Mouse (Mus musculus): ENCODE results near the gene Ccdc89.
A peak's percentile ranks its signal among the peaks of the same experiment; 100 is the strongest.

Ccdc89 gene

DNA sequence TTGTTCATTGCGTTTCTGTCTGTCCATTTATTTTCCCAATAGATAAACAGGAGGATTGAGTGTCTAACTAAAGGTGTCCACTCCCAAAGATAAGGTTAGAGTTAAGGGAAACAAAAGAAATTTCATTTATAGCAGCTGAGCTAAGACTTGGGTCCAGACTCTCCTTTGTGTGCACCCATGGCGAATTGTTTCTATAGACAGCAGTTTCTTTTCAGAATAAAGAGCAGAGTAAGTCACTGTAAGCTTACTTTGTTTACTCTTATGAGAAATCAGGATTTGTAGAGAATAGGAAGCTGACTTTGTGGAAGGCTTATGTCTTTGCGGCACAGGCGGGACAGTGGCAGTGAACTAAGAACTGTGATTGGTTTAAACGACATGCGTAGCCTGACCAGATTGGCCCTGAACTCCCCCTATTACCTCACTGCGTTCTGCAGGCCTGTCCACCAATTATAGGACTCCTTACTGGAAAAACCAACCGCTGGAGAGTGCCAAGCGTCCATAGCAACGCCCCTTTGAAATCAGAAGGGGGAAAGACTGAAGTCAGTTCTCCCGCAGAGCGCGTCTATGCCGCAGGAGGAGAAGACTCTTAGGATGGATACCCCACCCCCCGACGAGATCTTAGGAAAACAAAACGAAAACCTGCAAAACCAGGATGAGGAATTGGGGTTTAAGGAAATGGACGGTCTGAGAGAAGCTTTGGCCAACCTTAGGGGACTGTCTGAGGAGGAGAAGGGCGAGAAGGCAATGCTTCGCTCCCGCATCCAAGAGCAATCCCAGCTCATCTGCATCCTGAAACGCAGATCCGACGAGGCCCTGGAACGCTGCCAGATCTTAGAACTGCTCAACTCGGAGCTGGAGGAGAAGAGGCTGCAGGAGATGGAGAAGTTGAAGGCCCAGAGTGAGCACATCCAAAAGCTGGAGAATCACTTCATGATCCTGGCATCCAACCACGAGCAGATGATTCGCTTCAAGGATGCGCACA is at the start of gene Ccdc89:
Gene Ccdc89 (plus strand): TSS at position 558 of the 982 bp plus-strand sequence.
- peak; percentile 79 for DNase-seq (ENCODE audit: low spot score)

DNA sequence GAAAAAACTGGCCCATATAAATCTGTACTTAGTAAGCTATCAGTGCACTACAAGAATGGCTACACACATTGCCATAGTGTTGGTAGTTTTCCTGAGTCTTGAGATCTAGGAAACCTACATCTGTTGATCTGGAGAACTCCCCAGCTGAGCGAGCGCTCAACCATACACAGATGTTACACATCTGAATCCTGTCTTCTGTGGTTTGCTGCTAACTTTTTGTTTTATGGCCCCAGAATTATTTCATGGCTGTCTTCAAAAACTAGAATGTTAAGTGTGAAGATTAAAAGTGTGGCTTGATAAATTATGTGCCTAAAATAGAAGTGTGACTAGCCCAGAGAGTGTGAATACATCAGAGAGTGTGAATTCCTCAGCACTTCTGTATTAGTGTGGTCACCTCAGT is 42.0 kb upstream of the Ccdc89 start:
- DNase-seq (ENCODE audit: low spot score): no peak

DNA sequence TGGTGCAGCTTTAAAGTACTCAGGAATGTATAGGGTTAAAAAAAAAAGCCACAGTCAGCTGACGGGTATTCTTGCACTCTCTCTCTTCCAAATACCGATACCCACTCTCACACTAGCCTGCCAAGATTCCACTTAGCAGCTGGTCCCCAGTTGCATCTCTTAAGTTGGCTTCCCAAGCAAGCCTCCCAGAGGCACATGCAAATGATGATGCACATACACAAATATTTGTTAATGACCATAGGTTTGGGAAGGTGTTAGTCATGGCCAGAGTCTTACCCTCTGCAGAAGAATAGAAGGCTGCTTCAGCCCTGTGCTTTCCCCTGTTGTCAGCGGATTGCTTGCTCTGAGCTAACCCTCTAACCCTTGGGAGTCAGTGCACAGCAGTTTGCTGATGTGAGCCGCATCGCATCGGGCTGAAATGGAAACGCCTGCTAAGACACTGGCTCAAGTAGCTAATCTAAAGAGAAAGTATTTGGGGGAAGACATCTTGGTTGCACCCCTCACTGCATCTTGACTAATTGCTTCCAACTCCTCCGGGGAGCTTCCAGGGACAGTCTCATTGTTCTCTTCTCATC is 39.4 kb upstream of the Ccdc89 start:
- DNase-seq (ENCODE audit: low spot score): no peak

DNA sequence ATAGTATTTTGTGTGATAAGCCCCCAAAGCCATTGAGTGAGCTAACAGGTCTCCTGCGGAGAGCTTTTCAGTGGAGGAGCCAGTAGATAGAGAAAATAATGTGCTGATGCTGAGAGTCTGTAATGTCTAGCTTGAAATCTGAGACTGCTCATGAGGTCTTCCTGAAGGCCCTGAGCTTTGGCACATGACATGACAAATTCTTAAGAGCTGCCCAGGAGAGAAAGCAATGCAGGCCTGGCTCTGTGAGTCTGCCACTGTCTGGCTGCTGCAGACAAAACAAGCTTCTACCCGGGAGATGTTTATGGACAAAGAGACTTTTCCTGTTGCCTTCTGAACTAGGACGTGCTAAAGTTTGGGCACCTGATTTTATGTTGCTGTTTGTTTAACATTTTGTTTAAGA is 36.6 kb upstream of the Ccdc89 start:
- DNase-seq (ENCODE audit: low spot score): peak; percentile 53

DNA sequence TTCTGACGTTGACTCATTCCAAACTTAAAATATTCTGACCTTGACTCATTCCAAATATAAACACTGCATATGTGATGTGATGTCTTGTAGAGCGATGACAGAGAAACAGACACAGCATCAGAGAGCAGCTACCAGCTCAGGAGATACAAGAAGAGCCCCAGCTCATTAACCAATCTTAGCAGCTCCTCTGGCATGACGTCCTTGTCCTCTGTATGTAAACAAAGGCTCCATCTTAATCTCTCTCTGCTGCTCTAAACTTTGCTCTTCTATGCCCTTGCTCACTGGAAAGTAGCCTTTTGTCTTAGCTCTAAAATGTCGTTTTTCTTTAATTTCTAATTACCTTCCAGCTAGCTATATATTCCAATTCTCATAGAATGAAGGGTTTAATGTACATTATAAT is 31.3 kb upstream of the Ccdc89 start:
- DNase-seq (ENCODE audit: low spot score): no peak

DNA sequence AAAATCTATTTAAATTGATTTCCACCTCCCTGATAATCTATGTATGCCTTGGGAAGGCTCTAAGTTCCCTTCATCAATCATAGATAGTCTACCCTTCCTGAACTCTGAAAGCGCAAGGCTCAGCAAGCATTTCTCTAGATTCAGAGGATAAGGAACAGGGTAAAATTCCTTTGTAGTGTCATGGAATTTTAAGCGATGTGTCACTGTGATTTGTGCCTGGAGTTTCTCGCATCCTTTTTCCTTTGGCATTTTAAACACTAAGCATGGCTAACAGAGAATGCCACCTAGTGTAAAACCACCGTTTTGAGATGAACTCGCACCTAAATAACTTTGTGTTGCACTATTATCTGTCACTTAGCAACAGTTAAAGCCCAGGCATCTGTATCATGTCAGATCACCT is 30.4 kb upstream of the Ccdc89 start:
- no peak for DNase-seq (ENCODE audit: low spot score)

DNA sequence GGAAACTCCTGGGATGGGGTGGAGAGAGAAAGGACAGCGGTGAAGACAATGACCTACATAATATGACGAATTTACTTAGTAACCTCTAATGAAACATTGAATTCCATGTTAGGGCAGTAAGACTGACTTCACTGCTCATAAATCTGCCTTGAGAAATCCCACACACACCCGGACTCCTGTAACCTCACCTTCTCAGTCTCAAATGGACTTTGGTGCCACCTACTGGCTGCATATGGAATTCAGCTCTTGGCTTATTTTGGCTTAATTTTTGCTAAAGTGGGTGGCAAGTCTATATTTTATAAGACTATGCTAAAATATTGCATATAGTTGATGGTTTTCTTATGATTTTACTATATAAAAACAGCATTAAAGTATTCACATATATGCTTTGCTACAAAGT is 16.4 kb upstream of the Ccdc89 start:
- DNase-seq (ENCODE audit: low spot score): no peak

DNA sequence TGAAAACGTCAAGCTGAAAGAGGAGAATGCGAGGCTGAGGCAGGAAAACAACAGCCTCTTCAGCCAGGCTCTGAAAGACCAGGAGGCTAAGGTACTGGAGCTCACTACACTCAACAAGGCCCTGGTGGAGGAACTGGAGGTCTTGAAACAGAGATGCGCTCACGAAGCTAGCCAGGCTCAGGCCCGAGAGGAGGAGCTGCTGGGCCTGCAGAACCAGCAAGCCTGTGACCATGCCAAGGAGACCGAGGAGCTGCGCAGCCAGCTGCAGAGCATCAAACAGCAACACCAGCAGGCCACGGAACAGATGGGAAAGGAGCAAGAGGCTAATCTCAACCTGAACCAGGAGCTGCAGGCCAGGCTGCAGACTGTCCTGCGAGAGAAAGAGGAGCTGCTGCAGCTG is 629 bp downstream of the Ccdc89 start:
- DNase-seq (ENCODE audit: low spot score): peak; percentile 6

DNA sequence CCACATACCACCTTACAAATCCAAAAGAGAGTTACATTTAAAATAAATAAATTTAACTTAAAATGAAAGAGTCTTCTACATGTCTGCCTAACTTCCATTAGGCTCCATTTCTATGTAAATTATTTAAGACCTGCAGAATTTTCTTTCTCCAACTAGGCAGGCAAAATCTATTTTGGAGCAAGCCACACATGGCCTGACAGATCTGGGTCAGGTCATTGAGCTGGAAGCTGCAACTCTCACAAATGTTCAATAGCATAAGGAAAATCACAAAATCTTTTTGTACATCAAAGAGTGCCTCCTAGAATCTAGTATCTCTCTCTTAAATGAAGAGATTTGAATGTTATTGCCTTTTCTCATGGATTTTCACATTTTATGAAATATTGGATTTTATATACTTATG is 5.8 kb downstream of the Ccdc89 start:
- DNase-seq (ENCODE audit: low spot score): no peak

DNA sequence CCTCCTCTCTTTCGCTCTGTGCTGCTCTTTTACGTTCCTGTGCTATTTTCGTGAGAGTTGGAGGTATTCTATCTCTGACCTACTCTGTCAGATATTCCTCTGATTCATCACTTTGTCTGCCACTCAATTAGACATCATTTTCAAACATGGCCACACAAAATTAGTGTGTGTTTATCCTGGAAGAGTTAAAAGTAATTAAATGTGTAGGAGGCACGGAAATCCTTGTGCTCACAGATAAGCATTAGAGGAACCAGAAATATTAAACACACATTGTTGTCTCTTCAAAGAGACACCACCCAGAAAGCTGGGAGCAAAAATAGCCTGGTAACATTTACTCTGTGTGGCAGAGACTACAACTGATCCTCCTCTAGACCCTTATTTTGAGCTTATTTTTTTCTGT is 13.7 kb downstream of the Ccdc89 start:
- no peak for DNase-seq (ENCODE audit: low spot score)

DNA sequence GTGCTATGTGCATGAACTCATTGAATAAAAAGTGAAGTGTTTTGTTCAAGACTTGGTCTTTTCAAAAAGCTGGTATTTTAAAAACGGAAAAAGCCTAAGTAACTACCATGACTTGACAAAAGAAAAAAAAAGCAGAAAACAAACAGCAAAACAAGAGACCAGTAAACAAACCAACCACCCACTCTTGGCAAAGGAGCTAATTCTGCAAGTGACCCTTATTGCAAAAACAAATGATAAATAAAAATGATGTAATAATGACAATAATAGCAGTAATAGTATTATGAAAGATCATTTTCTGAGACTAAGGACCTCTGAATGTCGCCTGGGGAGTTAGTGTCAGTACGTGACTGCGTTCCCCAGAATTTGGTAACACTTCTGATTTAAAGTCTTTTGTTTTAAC is 15.7 kb downstream of the Ccdc89 start:
- DNase-seq (ENCODE audit: low spot score): no peak

DNA sequence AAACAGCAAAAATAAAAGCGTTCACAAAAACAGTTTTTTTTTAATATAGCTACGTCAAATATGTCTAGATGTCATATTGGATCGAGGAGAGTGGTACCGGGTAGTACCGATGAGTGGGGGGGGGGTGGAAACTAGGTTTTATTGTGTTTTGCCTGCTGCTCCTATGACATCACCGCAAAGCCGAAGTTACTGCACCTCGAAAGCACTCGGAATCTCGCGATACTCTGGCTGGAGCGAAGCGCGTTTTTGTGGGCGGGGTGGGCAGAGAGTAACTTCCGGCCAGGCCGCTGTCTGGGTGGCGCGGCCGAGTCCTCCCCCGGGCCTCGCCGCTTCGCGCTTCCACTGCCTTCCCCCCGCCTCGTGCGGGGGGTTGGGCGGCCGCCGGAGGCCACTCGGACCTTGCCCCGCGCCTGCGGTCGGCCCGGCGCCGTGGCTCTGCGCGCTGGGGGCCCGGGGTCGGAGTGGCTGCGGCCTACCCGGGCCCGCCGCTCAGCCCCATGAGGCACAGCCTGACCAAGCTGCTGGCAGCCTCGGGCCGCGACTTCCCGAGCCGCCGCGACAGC is 16.2 kb downstream of the Ccdc89 start, which contains the start of gene Crebzf:
Gene Crebzf (plus strand): TSS at position 212 of the 563 bp plus-strand sequence.
- peak; percentile 96 for DNase-seq (ENCODE audit: low spot score)

DNA sequence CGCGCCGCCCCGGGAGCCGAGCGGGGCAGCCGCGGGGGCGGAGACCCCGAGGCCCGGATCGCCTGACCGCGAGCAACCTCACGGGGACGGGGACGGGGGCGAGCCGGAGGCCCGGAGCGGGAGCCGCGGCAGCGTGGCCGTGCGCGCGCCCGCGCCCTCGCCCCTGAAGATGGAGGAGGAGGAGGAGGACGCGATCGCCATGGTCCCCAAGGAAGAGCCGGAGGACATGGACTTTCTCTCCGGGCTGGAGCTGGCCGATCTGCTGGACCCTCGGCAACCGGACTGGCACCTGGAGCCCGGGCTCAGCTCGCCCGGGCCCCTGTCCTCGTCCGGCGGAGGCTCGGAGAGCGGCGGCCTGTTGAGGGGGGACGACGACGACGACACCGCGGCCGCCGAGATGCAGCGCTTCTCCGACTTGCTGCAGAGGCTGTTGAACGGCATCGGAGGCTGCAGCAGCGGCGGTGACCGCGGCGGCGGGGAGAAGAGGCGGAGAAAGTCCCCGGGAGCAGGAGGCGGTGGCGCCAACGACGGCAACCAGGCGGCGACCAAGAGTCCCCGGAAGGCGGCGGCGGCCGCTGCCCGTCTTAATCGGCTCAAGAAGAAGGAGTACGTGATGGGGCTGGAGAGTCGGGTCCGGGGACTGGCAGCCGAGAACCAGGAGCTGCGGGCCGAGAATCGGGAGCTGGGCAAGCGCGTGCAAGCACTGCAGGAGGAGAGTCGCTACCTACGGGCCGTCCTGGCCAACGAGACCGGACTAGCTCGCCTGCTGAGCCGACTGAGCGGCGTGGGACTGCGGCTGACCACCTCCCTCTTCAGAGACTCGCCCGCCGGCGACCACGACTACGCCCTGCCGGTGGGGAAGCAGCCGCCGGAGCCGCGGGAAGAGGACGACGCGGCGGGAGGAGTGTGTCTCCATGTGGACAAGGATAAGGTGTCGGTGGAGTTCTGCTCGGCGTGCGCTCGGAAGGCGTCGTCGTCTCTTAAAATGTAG is 17.0 kb downstream of the Ccdc89 start:
- DNase-seq (ENCODE audit: low spot score): peak; percentile 59

DNA sequence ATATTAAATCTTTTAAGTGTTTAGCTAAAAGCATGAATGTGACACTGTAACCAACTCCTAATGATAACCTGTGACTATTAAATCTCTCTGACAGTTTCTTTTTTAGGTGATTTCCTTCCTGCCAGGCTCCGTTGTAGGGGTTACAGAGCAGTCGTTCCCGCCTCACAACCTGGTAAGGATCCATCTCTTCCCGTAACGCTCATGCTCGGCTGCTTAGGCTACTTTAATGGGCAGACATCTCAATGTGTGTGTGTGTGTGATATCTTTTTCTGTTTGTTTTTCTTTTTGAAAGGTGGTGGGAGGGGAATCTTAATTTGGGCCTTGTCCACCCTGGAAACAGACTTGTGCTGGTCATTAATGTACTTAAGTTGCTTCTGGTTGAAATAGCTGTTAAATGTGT is 17.8 kb downstream of the Ccdc89 start:
- no peak for DNase-seq (ENCODE audit: low spot score)

DNA sequence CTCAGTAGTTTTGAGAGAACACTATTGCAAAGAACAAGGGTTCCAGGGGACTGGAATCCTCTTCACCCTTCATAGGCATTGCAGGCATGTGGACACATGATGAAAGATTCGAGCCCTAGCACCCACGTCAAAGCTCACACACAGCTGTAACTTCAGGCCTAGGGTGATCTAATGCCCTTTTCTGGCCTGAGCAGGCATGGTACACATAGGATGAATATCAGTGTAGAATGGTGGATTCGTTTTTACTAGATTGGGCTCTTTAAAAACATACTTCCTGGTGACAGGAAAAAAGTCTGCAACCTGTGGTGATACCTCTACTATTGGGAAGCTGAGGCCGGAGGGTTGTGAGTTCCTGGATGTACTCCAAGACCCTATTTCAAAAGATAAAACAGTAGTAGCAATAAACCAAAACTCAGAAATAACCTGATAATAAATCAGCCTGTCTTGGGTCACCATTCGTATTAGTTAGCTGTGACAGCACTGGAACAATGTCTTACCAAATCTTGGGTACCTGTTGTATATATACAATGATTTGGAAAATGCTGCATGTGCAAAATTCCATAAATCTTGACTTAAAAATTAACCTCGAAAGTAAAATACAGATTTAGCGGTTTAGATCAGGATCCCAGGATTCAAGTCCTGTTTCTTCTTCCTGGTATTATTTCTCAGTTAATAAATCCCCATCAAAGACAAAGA is 29.9 kb downstream of the Ccdc89 start:
- DNase-seq (ENCODE audit: low spot score): no peak

DNA sequence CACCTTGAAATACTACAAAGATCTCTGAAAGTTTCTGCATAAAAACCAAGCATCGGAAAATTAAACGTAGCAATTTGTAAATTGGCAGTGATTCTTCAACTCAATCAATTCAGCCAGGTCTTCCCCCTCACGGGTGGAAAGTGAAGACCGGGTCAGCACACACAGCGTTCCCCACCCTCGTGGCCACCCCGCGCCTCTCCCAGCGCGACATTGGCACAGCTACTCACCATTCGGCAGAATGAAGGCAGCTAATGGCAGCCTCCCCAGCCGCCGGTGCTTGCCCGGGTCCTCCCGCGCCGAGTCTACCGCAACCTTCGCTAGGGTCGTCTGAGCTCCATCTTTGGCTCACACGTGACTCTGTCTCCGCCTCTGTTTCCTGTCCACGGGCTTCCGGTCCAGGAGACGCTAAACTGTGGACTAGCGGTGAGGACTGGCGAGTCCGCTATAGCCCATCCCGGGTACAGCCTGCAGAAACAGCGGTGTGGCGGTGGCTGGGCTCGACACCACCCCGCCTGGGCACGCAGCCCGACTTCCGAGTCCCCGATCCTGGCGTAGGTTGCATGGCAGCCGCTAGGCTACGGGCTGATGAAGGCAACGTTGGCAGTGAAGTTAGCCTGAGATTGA is 30.6 kb downstream of the Ccdc89 start, which contains the start of gene Tmem126a:
Gene Tmem126a (minus strand): TSS at position 385 of the 624 bp plus-strand sequence.
- peak; percentile 83 for DNase-seq (ENCODE audit: low spot score)

DNA sequence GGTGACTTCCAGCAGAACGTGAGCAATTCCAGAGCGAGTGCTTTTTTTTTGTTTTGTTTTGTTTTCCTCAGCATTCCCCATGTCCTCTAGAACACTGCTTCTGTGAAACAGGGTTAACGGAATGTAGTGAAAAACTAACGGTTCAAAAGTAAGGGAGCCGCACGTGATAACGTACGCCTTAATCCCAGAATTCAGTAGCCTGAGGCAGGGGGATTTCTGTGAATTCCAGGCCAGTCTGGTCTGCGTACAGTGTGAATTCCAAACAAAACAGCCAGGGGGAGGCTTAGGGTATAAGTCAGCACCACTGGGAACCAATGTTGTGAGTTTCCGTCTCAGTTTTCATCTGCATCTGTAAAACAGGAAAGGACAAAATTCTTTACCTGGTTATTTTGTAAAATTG is 31.1 kb downstream of the Ccdc89 start:
- DNase-seq (ENCODE audit: low spot score): no peak

DNA sequence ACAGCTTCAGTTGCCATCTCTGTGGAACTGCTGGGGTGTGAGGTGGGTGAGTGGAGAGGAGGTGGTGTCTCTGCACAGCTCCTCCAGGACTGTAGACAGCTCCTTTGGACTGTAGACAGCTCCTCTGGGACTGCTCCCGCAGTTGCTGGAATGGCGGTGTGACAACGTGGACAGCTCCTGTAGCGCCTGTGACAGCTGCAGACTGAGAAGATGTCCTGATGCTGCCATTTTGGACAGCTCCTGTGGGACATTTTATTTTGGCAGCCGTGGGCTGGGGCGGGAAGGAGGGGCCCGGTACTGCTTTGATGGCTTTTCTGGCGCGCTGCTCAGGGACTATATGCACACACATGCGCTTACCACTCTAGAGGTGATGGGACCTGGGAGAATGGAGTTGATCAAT is 34.0 kb downstream of the Ccdc89 start:
- DNase-seq (ENCODE audit: low spot score): no peak

DNA sequence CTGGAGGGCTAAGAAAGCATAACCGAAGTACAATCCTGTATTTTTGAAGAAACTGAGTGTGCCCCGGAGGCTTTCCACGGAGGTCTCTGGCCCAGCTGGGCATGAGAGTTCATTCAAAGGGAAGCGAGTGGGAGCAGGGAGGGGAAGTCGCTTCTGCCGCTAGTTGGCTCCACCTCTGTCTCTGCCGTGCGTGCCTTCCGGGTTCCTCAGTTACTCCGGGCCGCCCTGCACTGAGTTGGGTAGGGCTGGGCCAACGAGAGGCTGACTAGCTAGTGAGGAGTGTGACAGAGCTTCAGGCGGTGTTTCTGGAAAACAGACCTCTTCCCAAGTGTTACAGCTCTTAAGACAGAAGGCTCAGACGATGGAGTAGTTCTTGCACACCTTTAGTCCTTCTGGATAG is 34.6 kb downstream of the Ccdc89 start:
- no peak for DNase-seq (ENCODE audit: low spot score)

DNA sequence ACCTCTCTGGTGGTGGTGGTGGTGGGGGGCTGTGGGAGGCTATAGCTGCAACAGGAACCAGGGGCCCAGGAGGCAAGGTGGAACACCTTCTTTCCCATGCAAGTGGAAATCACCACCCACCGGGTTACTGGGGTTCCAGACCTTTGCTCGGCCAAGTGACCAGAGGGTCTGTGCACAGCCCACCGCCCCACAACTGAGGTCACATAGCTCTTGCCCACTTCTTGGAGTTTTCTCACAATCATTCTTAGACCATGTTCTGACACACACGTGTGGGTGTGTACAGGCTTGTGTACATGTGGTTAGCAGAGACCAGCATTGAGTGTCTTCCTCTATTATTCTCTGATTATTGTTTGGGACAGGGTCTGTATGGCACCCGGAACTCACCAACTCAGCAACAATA is 35.1 kb downstream of the Ccdc89 start:
- no peak for DNase-seq (ENCODE audit: low spot score)

DNA sequence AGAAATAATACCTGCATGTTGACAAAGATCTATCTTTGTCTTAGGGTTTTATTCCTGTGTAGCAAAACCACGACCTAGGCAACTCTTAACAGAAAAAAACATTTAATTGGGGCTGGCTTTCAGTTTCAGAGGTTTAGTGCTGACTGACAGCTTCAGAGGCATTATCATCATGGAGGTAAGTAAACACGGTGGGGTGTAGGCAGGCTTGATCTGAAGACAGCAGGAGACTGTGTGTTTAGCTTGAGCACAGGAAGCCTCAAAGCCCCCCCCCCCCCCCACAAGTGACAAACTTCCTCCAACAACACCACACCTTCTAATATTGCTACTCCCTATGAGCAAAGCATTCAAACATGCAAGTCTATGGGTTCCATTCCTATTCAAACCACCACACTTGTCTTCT is 47.1 kb downstream of the Ccdc89 start:
- no peak for DNase-seq (ENCODE audit: low spot score)

Measured in ovary, adult 18-20 months (tissue).